Mouse (Mus musculus): ENCODE measurements around the gene Smyd3. TPM values are rescaled to one million over a fixed set of nuclear protein-coding genes. Genes with fewer than 3 reads are reported as not detected.

Smyd3 gene
- polyA plus RNA-seq, 1 experiment: 40.2 TPM

GRCm38 (mm10) chr1:179433355-179433754 is 84.5 kb downstream of the Smyd3 start:
- Histone ChIP-seq H3K9ac (ENCODE audit: low read depth, poor library complexity, severe bottlenecking) (no peak overlapping the region), H3K27ac (ENCODE audit: insufficient read depth, low read length) (no peak overlapping the region), H3K9me3 (replicated peaks; ENCODE audit: control insufficient read depth, insufficient read depth, low read length, poor library complexity, severe bottlenecking) (no peaks in the 10 kb centered on the region), H3K4me3 (ENCODE audit: low read depth, low read length) (no peak overlapping the region), H3K4me1 (ENCODE audit: control insufficient read depth, insufficient read depth, low read length) (peaks cover 2% of the 10 kb centered on the region), H3K27me3 (ENCODE audit: control insufficient read depth, insufficient read depth, low read length, poor library complexity, severe bottlenecking) (no peaks in the 10 kb centered on the region), H3K36me3 (ENCODE audit: control insufficient read depth, insufficient read depth, low read length, poor library complexity, severe bottlenecking) (no peaks in the 10 kb centered on the region)
- TF ChIP-seq EP300 (IDR thresholded peaks at IDR 0.05; ENCODE audit: insufficient read depth, low read depth, low read length) (no peak), POLR2A (IDR thresholded peaks at IDR 0.05; ENCODE audit: insufficient read depth, low read length) (no peak), CTCF (IDR thresholded peaks at IDR 0.05; ENCODE audit: low read depth, low read length) (no peak)

DNA sequence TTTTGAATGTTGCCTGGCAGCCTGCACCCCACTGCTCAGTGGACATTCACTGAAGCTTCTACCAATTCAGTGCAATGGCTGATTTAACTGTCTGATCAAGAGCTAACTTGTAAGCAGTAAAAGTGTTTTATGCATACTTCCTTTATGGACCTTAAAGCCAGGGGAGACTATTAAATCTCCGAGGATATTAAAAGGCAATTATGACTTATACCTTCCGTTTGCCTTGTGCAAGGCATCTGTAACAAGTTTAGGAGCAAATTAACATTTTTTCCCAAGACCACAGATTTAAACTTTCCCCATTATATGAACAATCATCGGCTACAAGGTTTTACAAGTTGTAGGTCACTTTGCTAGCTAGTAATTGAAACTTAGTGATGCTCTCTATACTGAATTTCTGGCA is 87.8 kb downstream of the Smyd3 start:
- H3K36me3 ChIP-seq (ENCODE audit: control insufficient read depth, insufficient read depth, low read length, poor library complexity, severe bottlenecking): no peaks in the 10 kb centered on the region
- no peaks in the 10 kb centered on the region for H3K9me3 ChIP-seq (replicated peaks; ENCODE audit: control insufficient read depth, insufficient read depth, low read length, poor library complexity, severe bottlenecking)
- no peak overlapping the region for H3K27ac ChIP-seq (ENCODE audit: insufficient read depth, low read length)
- H3K4me3 ChIP-seq (ENCODE audit: low read depth, low read length): no peak overlapping the region
- peaks cover 5% of the 10 kb centered on the region for H3K4me1 ChIP-seq (ENCODE audit: control insufficient read depth, insufficient read depth, low read length)
- TF ChIP-seq CTCF (IDR thresholded peaks at IDR 0.05; ENCODE audit: low read depth, low read length) (no peak), EP300 (IDR thresholded peaks at IDR 0.05; ENCODE audit: insufficient read depth, low read depth, low read length) (no peak), POLR2A (IDR thresholded peaks at IDR 0.05; ENCODE audit: insufficient read depth, low read length) (no peak)
- no peak overlapping the region for H3K9ac ChIP-seq (ENCODE audit: low read depth, poor library complexity, severe bottlenecking)
- no peaks in the 10 kb centered on the region for H3K27me3 ChIP-seq (ENCODE audit: control insufficient read depth, insufficient read depth, low read length, poor library complexity, severe bottlenecking)

DNA sequence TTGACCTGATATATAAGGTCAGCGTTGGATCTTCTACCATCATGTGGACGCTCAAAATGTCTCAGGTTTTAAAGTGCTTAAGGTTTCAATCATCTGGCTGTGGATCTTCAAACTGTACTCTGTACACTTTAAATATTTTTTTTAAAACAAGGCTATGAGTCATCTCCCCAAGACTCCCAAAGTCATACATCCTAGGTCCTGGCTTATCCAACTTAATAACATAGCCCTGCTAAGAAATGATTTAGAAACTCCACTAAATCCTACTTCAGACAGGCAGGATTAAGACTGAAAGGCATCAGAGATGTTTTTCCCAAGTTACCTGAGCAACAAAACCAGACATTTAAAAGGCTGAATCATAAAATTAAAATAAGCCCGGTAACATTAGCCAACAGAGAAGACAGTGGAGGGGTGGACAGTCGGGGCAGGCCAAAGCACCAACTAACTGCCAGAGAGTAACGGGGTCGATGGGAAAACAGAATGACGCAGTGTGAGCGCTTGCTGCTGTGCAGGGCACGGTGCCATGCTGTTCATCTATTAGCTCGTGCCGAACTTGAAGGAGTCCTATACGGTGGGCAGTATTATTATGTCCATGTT is 92.9 kb downstream of the Smyd3 start:
- no peaks in the 10 kb centered on the region for H3K9me3 ChIP-seq (replicated peaks; ENCODE audit: control insufficient read depth, insufficient read depth, low read length, poor library complexity, severe bottlenecking)
- H3K9ac ChIP-seq (ENCODE audit: low read depth, poor library complexity, severe bottlenecking): no peak overlapping the region
- no peaks in the 10 kb centered on the region for H3K27me3 ChIP-seq (ENCODE audit: control insufficient read depth, insufficient read depth, low read length, poor library complexity, severe bottlenecking)
- H3K4me1 ChIP-seq (ENCODE audit: control insufficient read depth, insufficient read depth, low read length): peaks cover 5% of the 10 kb centered on the region
- TF ChIP-seq EP300 (IDR thresholded peaks at IDR 0.05; ENCODE audit: insufficient read depth, low read depth, low read length): no peak
- H3K36me3 ChIP-seq (ENCODE audit: control insufficient read depth, insufficient read depth, low read length, poor library complexity, severe bottlenecking): no peaks in the 10 kb centered on the region
- no peak overlapping the region for H3K27ac ChIP-seq (ENCODE audit: insufficient read depth, low read length)
- no peak overlapping the region for H3K4me3 ChIP-seq (ENCODE audit: low read depth, low read length)

GRCm38 (mm10) chr1:179419091-179419490 is 98.8 kb downstream of the Smyd3 start:
- Histone ChIP-seq H3K9ac (ENCODE audit: low read depth, poor library complexity, severe bottlenecking) (no peak overlapping the region), H3K27ac (ENCODE audit: insufficient read depth, low read length) (no peak overlapping the region), H3K27me3 (ENCODE audit: control insufficient read depth, insufficient read depth, low read length, poor library complexity, severe bottlenecking) (no peaks in the 10 kb centered on the region), H3K4me1 (ENCODE audit: control insufficient read depth, insufficient read depth, low read length) (no peaks in the 10 kb centered on the region), H3K9me3 (replicated peaks; ENCODE audit: control insufficient read depth, insufficient read depth, low read length, poor library complexity, severe bottlenecking) (no peaks in the 10 kb centered on the region), H3K4me3 (ENCODE audit: low read depth, low read length) (no peak overlapping the region), H3K36me3 (ENCODE audit: control insufficient read depth, insufficient read depth, low read length, poor library complexity, severe bottlenecking) (no peaks in the 10 kb centered on the region)
- no peak for TF ChIP-seq POLR2A (IDR thresholded peaks at IDR 0.05; ENCODE audit: insufficient read depth, low read length)
- no peak for TF ChIP-seq EP300 (IDR thresholded peaks at IDR 0.05; ENCODE audit: insufficient read depth, low read depth, low read length)
- no peak for TF ChIP-seq CTCF (IDR thresholded peaks at IDR 0.05; ENCODE audit: low read depth, low read length)

GRCm38 (mm10) chr1:179408086-179408485 is 109.8 kb downstream of the Smyd3 start:
- H3K27ac ChIP-seq (ENCODE audit: insufficient read depth, low read length): no peak overlapping the region
- no peak overlapping the region for H3K4me3 ChIP-seq (ENCODE audit: low read depth, low read length)
- H3K4me1 ChIP-seq (ENCODE audit: control insufficient read depth, insufficient read depth, low read length): no peaks in the 10 kb centered on the region
- H3K9ac ChIP-seq (ENCODE audit: low read depth, poor library complexity, severe bottlenecking): no peak overlapping the region
- H3K9me3 ChIP-seq (replicated peaks; ENCODE audit: control insufficient read depth, insufficient read depth, low read length, poor library complexity, severe bottlenecking): peaks cover 10% of the 10 kb centered on the region; the same call in 1 of the 2 replicates
- TF ChIP-seq EP300 (IDR thresholded peaks at IDR 0.05; ENCODE audit: insufficient read depth, low read depth, low read length): no peak
- no peaks in the 10 kb centered on the region; the same call in 1 of the 2 replicates for H3K36me3 ChIP-seq (ENCODE audit: control insufficient read depth, insufficient read depth, low read length, poor library complexity, severe bottlenecking)
- no peaks in the 10 kb centered on the region for H3K27me3 ChIP-seq (ENCODE audit: control insufficient read depth, insufficient read depth, low read length, poor library complexity, severe bottlenecking)

DNA sequence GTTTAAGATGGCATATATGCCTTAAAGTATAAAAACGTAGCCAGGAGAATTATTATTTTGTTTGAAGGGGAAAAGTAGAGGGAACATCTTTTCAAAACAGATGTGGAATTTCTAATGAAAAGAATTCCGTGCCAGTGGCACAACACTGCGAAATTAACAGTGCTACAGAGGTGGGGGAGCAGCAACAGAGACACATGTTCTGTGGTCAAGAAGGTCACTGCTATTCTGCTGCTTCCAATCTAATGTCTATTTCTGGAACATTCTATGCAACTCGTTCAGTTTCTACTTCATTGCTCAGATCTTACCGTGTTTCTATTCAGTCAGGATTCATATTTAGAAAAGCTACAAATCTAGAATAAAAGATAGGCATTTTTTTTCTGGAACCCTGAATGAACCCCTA is 117.0 kb downstream of the Smyd3 start:
- TF ChIP-seq POLR2A (IDR thresholded peaks at IDR 0.05; ENCODE audit: insufficient read depth, low read length): no peak
- no peak for TF ChIP-seq CTCF (IDR thresholded peaks at IDR 0.05; ENCODE audit: low read depth, low read length)
- no peak for TF ChIP-seq EP300 (IDR thresholded peaks at IDR 0.05; ENCODE audit: insufficient read depth, low read depth, low read length)
- Histone ChIP-seq H3K9me3 (replicated peaks; ENCODE audit: control insufficient read depth, insufficient read depth, low read length, poor library complexity, severe bottlenecking) (no peaks in the 10 kb centered on the region), H3K4me1 (ENCODE audit: control insufficient read depth, insufficient read depth, low read length) (no peaks in the 10 kb centered on the region), H3K36me3 (ENCODE audit: control insufficient read depth, insufficient read depth, low read length, poor library complexity, severe bottlenecking) (no peaks in the 10 kb centered on the region; the same call in 1 of the 2 replicates), H3K9ac (ENCODE audit: low read depth, poor library complexity, severe bottlenecking) (no peak overlapping the region), H3K27me3 (ENCODE audit: control insufficient read depth, insufficient read depth, low read length, poor library complexity, severe bottlenecking) (no peaks in the 10 kb centered on the region), H3K27ac (ENCODE audit: insufficient read depth, low read length) (no peak overlapping the region), H3K4me3 (ENCODE audit: low read depth, low read length) (no peak overlapping the region)
